Mouse (Mus musculus) ES-E14 (cell line): ENCODE results near the gene Ppp1r13b. TPM values are rescaled to one million over a fixed set of nuclear protein-coding genes. Genes with fewer than 3 reads are reported as not detected.

Experiments
- DNase-seq: peaks from one replicate; pipeline ENCODE4 v3.0.0-alpha.2; 2013; ENCODE audit warnings: low read depth, low spot score
- H3K27ac ChIP-seq: 2 replicates; pipeline ENCODE4 v1.5.1; 2012; ENCODE audit warnings: low read depth, mild to moderate bottlenecking, low read length, moderate library complexity, mixed read lengths; ENCODE audit not compliant: poor library complexity, insufficient read depth, severe bottlenecking
- H3K36me3 ChIP-seq: 2 replicates; pipeline ENCODE4 v1.6.1; 2012; ENCODE audit warnings: mild to moderate bottlenecking, low read length, moderate library complexity, mixed read lengths; ENCODE audit not compliant: control insufficient read depth, poor library complexity, insufficient read depth, severe bottlenecking
- H3K4me1 ChIP-seq, 2 experiments: fragments of 150-350 bp in 1 of 2; sonication (generic) in 1 of 2; 2 replicates each; pipeline ENCODE4 v1.6.1; 2012; ENCODE audit warnings: low read length in 2 of 2, mild to moderate bottlenecking in 1 of 2, mixed read lengths in 1 of 2; ENCODE audit not compliant: control insufficient read depth in 2 of 2, insufficient read depth in 2 of 2, poor library complexity in 1 of 2
- H3K4me3 ChIP-seq, 2 experiments: fragments of 150-350 bp in 1 of 2; sonication (generic) in 1 of 2; 2 replicates each; pipeline ENCODE4 v1.5.1; 2012; ENCODE audit warnings: low read length in 2 of 2, low read depth in 1 of 2, mild to moderate bottlenecking in 1 of 2, mixed read lengths in 1 of 2; ENCODE audit not compliant: insufficient read depth in 1 of 2, poor library complexity in 1 of 2, severe bottlenecking in 1 of 2
- H3K9ac ChIP-seq: 2 replicates; pipeline ENCODE4 v1.6.1; 2012; ENCODE audit warnings: low read depth, mild to moderate bottlenecking, low read length, mixed read lengths; ENCODE audit not compliant: poor library complexity, insufficient read depth, severe bottlenecking
- H3K9me3 ChIP-seq: fragments of 150-350 bp; sonication (generic); 2 replicates; pipeline ENCODE4 v1.6.1; 2012; ENCODE audit warnings: low read depth, mild to moderate bottlenecking, low read length; ENCODE audit not compliant: control insufficient read depth, insufficient read depth
- CHD2 ChIP-seq: IDR thresholded peaks from 2 replicates; pipeline ENCODE4 v1.6.1; 2014; ENCODE audit warnings: mild to moderate bottlenecking, low read depth, low read length, inconsistent platforms
- HCFC1 ChIP-seq: IDR thresholded peaks from 2 replicates; pipeline ENCODE4 v1.6.1; 2012; ENCODE audit warnings: low read length, inconsistent platforms, borderline replicate concordance; ENCODE audit not compliant: insufficient read depth
- MAFK ChIP-seq: IDR thresholded peaks from 2 replicates; pipeline ENCODE4 v1.6.1; 2014; ENCODE audit warnings: mild to moderate bottlenecking, low read depth, low read length, inconsistent platforms; ENCODE audit not compliant: insufficient read depth
- ZC3H11A ChIP-seq: IDR thresholded peaks from 2 replicates; pipeline ENCODE4 v1.6.1; 2012; ENCODE audit warnings: low read depth, mild to moderate bottlenecking, inconsistent platforms, low read length, borderline replicate concordance
- ZNF384 ChIP-seq: IDR thresholded peaks from 2 replicates; pipeline ENCODE4 v1.6.1; 2012; ENCODE audit warnings: low read depth, low read length, inconsistent platforms
- in situ Hi-C, 2 experiments: fragments of 600-800 bp; cut with MboI; formaldehyde crosslinking; loops; one replicate each; pipeline ENCODE4 v1.15.1; 2025; ENCODE audit warnings: low sequenced_read_pairs in 2 of 2, inconsistent platforms in 1 of 2; ENCODE audit not compliant: unreplicated experiment in 2 of 2
- total RNA-seq: library from RNA; depleted of rRNA; stranded (reverse); fragments of 300-350 nt; gene quantifications from 2 replicates; pipeline ENCODE4 v1.2.3, GENCODE M21; 2012

Gene Ppp1r13b
- total RNA-seq, 1 experiment, result 4.4 TPM

DNA sequence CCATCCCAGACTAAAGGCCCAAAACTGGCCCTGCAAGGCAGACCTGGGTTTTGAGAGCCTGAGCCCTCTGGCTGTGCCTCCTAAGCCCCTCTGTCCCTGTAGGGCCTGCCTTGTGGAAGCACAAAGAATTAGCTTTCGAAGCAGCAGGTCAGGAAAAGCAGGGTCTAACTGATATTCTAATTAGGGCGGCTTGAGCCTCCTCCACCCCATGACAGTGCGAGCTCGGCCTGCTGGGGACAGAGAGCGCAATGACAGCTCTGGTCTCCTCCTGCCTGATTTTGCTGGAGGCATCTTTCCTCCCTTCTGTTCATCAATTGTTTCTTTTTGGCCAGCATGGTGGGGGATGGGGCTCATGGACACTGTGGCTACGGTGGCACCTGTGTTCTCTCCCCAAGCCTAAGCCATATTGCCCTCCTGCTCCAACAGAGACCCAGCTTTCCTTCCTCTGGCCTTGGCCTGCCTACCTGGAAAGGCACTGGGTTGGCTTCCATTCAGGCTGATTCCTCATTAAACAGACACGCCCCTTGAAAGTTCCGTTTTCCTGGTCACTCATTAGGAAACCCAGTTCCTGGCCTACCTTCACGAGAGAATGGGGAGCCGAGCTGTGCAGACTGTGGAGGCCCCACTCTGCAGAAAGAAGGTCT is 35.6 kb upstream of the Ppp1r13b start:
- peak overlapping the region in 1 of 2 experiments; percentile 14; a peak in 2 of 4 replicates for H3K4me3 ChIP-seq
- in situ Hi-C loops, result no loop called here
- H3K36me3 ChIP-seq, result no peaks in the 10 kb centered on the region
- H3K4me1 ChIP-seq, result peaks cover 2 to 25% of the 10 kb centered on the region in 2 experiments; a peak in 3 of 4 replicates
- no peak for DNase-seq
- H3K9me3 ChIP-seq, result no peaks in the 10 kb centered on the region
- no peak overlapping the region for H3K9ac ChIP-seq
- H3K27ac ChIP-seq, result no peak overlapping the region
- no peak for TF ChIP-seq MAFK
- no peak for TF ChIP-seq CHD2
- no peak for TF ChIP-seq ZC3H11A
- no peak for TF ChIP-seq ZNF384
- TF ChIP-seq HCFC1, result no peak

DNA sequence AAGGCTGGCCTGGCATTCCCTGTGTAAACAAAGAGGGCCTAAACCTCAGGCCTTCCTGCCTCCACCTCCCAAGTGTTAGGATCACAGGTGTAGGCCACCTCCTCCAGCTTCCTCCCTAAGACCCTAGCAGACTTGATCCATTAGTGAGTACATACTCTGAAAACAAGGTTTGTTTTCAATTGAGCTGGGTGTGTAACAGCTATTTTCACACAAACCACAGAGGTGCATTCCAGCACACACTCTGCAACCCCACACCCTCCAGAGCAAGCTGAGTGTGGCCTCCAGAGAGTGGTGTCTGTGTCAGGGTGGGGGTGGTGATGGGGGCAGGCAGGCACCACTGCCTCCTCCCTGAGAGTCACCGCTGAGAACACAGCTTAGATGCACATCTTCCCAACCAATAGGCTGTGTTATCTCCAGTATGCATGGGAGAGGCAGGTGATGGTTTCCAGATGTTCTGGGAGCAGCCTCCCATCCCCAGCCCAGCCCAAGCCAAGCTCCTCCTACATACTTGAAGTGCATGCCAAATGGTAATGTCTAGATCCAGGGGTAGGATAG is 30.8 kb upstream of the Ppp1r13b start:
- H3K4me3 ChIP-seq, result no peak overlapping the region
- TF ChIP-seq HCFC1, result no peak
- no peak for TF ChIP-seq MAFK
- TF ChIP-seq CHD2, result no peak
- no peak for TF ChIP-seq ZNF384
- TF ChIP-seq ZC3H11A, result no peak
- no peaks in the 10 kb centered on the region for H3K9me3 ChIP-seq
- DNase-seq, result no peak
- no peak overlapping the region; the same call in 1 of the 2 replicates for H3K27ac ChIP-seq
- in situ Hi-C loops, result no loop called here
- H3K4me1 ChIP-seq, result peaks cover 8 to 33% of the 10 kb centered on the region in 2 experiments
- no peak overlapping the region for H3K9ac ChIP-seq
- H3K36me3 ChIP-seq, result no peaks in the 10 kb centered on the region

DNA sequence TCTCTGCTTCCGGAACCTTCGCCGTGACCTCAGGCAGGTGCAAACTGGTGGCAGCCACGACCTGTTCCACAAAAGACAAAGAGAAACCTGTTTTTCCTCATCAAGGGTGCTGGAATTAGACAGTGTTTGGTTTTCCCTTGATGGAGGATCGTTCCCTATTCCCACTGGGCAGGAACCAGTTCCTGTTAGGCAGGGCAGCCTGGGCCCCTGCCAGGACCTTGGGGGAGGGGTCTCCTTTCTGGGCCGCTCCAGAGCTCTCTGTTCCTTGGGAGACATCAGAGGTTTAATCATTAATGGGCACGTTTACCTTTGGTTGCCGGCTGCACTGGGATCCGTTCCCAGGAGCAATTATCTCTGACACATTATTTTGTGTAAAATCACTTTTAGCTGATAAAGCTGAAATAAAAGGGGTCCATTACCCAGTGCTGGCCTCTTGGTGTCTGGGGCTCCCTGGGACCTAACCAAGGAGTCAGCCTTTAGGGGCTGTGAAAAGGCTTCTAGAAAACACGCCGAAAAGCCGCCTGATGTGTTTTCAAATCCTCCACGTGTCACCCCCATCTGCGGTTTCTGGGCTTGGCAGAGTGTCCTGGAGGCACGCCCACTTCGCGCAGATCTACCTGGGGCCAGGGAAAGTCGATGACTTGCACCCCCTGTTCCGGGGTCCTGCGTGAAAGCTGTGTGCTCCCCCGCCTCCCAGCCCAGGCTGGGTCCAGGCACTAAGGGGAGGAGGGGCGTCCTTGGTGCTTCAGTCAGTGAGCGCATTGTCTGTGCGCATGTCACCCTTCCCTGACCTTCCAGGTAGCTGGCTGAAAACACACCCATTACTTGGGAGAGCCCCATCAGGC is 29.0 kb upstream of the Ppp1r13b start:
- Histone ChIP-seq H3K27ac (no peak overlapping the region; the same call in 1 of the 2 replicates), H3K36me3 (no peaks in the 10 kb centered on the region), H3K4me3 (peak overlapping the region; percentile 24 to 37; a peak in 3 of 4 replicates), H3K9ac (no peak overlapping the region), H3K4me1 (peaks cover 10 to 28% of the 10 kb centered on the region in 2 experiments), H3K9me3 (no peaks in the 10 kb centered on the region)
- no peak for DNase-seq
- in situ Hi-C loops, result no loop called here
- TF ChIP-seq ZNF384 (no peak), ZC3H11A (no peak), MAFK (no peak)

- H3K9me3 ChIP-seq, result no peaks in the 10 kb centered on the region
- peaks cover 10 to 25% of the 10 kb centered on the region in 2 experiments for H3K4me1 ChIP-seq
- no peaks in the 10 kb centered on the region for H3K36me3 ChIP-seq
- no peak for TF ChIP-seq CHD2
- no peak for TF ChIP-seq ZC3H11A
- TF ChIP-seq ZNF384, result no peak
- no peak for TF ChIP-seq HCFC1
- TF ChIP-seq MAFK, result no peak
- in situ Hi-C loops, result no loop called here
- H3K27ac ChIP-seq, result no peak overlapping the region
- DNase-seq, result no peak
- no peak overlapping the region for H3K9ac ChIP-seq
- H3K4me3 ChIP-seq, result no peak overlapping the region
These were observed 26.1 kb upstream of the Ppp1r13b start for GRCm38 (mm10) chr12:111933971-111934370.
